In the genomic region with DNA sequence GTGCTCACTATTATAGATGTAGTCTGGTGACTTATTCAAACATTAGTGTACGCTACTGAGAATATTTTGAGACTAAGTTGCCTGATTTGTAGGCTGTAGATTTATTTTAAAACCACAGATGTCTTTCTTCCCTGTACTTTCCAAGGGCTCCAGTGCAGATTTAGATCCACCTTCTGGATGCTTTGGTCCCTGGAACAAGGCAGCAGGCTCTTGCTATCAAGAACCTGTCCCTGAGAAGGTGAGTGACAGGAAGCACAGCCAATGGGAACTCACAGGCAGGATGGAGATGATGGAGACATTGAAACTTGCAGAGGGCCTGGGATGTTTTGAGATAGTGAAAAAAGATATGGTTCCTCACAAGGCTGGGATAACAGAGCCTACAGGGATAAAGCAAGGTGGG, we compare ENCODE assay signal across 12 mouse cellular contexts.
DNase-seq lines count a peak whose midpoint lies in the region.
"Had no signal": no experiment of that assay in that cellular context is flagged by ENCODE, and none has a peak within 500 bp of the region (broad histone marks: within the 10 kb centered on the region; RNA-seq: fewer than 3 reads in every experiment).

No protein-coding gene starts in this region.

- peak; percentile 19 for DNase-seq in frontal cortex, adult 2 months (ENCODE audit: extremely low spot score in 1 of 2, low spot score in 1 of 2)
- no peak for DNase-seq in frontal cortex, postnatal 14 days (ENCODE audit: low spot score in 2 of 2)
- DNase-seq in right cerebral cortex, adult 18-20 months, result peak; percentile 10
- no peak for DNase-seq in right cerebral cortex, postnatal 25 days
- peak; percentile 39 to 77 for DNase-seq in right cerebral cortex, postnatal 10 days (ENCODE audit: low spot score in 2 of 2)
- DNase-seq in heart, adult 18-20 months, result no peak
- DNase-seq: adrenal gland, postnatal 14 days; cerebellum, adult 18-20 months; cerebellum, adult 9-11 months; embryo, embryonic 11 days; gastrocnemius, postnatal 36 days; heart, adult 2 months had no signal

Comparison
In these comparisons a context has a peak if more than half of its experiments do, and no peak if none do; other contexts are left out.
1. DNase-seq: peak in frontal cortex, adult 2 months (2 of 2), right cerebral cortex, adult 18-20 months (single experiment) and right cerebral cortex, postnatal 10 days (2 of 2); none in frontal cortex, postnatal 14 days (0 of 2), right cerebral cortex, postnatal 25 days (single experiment) and heart, adult 18-20 months (0 of 2).